Mouse (Mus musculus) limb, embryonic 11.5 days (tissue): ENCODE measurements at regions not wholly inside any gene's neighbourhood (a gene's known extent, or its start where the extent isn't known, plus 50 kb on each side); places are given as distances from the start of the nearest gene placed in this dataset.

Experiments
- ATAC-seq: fragments of 200-750 bp; cut with Nextera tagmentation; 2 replicates; pipeline ENCODE4 v1.8.0; 2017; ENCODE audit warnings: low read depth; ENCODE audit not compliant: insufficient number of reproducible peaks, low FRiP score, low TSS enrichment
- DNase-seq: peaks from one replicate; pipeline ENCODE4 v3.0.0-alpha.2; 2015; ENCODE audit warnings: low spot score
- H3K27ac ChIP-seq: fragments of 300-500 bp; sonication (generic); replicated peaks from 2 replicates; pipeline ENCODE4 v1.5.1; 2014; ENCODE audit warnings: low read depth, mild to moderate bottlenecking, low read length
- H3K27me3 ChIP-seq: fragments of 300-500 bp; sonication (generic); 2 replicates; pipeline ENCODE4 v1.6.1; 2014; ENCODE audit warnings: mild to moderate bottlenecking, low read length, mixed read lengths; ENCODE audit not compliant: control insufficient read depth, insufficient read depth
- H3K36me3 ChIP-seq: fragments of 300-500 bp; sonication (generic); 2 replicates; pipeline ENCODE4 v1.6.1; 2014; ENCODE audit warnings: mild to moderate bottlenecking, low read length, moderate library complexity, mixed read lengths; ENCODE audit not compliant: control insufficient read depth, insufficient read depth
- H3K4me1 ChIP-seq: fragments of 300-500 bp; sonication (generic); 2 replicates; pipeline ENCODE4 v1.6.1; 2014; ENCODE audit warnings: low read length, mixed read lengths; ENCODE audit not compliant: control insufficient read depth, insufficient read depth
- H3K4me2 ChIP-seq: fragments of 300-500 bp; sonication (generic); 2 replicates; pipeline ENCODE4 v1.6.1; 2014; ENCODE audit warnings: low read depth, mild to moderate bottlenecking, moderate library complexity; ENCODE audit not compliant: severe bottlenecking
- H3K4me3 ChIP-seq: fragments of 300-500 bp; sonication (generic); 2 replicates; pipeline ENCODE4 v1.5.1; 2014; ENCODE audit warnings: low read depth, low read length
- H3K9ac ChIP-seq: fragments of 300-500 bp; sonication (generic); 2 replicates; pipeline ENCODE4 v1.6.1; 2014; ENCODE audit warnings: mild to moderate bottlenecking, low read length
- H3K9me3 ChIP-seq: fragments of 300-500 bp; sonication (generic); 2 replicates; pipeline ENCODE4 v1.6.1; 2016; ENCODE audit warnings: low read length; ENCODE audit not compliant: control insufficient read depth
- WGBS: fragments of 180-500 bp; shearing (Covaris S2); extraction: QIAGEN DNeasy Blood & Tissue Kit; methylation state at CpG from one replicate; pipeline ENCODE4 v1.1.7; 2014; 5-methylcytosine and 5-hydroxymethylcytosine counted together

- H3K27me3 ChIP-seq, result no peaks in the 10 kb centered on the region
- no peak for ATAC-seq
- no peak overlapping the region for H3K9ac ChIP-seq
- no peak overlapping the region for H3K4me3 ChIP-seq
- H3K9me3 ChIP-seq, result no peaks in the 10 kb centered on the region
- no peak overlapping the region for H3K4me2 ChIP-seq
- no peak overlapping the region for H3K27ac ChIP-seq
- peaks cover 14% of the 10 kb centered on the region for H3K4me1 ChIP-seq
- no peak for DNase-seq
- WGBS, result 75% methylated on average over 11 of the region's 11 CpGs
- H3K36me3 ChIP-seq, result no peaks in the 10 kb centered on the region
Observed at GRCm38 (mm10) chr15:93706366-93706930, 110.8 kb upstream of the Prickle1 start.

DNA sequence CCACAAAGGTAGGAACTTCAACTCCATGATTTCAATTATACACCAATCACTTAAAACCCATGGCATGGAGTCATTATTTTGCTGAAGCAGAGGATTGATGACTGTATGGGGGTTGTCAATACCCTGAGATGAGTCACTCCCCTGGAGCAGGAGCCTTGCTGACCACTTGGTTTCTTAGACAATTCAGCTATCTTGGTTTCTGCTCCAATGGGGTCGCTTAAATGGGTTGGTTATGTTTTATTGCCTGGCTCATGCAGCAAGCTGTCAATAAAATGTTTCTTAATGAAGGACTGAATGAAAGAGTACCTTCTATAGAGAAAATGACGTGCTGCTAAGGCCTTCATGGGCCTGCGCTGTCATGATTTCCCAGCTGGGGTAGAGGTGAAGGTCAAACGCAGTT lies 110.0 kb upstream of the Prickle1 start:
- no peak overlapping the region for H3K4me2 ChIP-seq
- H3K27ac ChIP-seq, result no peak overlapping the region
- 67% methylated on average over 4 of the region's 4 CpGs for WGBS
- peaks cover 7% of the 10 kb centered on the region for H3K4me1 ChIP-seq
- H3K4me3 ChIP-seq, result no peak overlapping the region
- ATAC-seq (no peak), DNase-seq (no peak)
- H3K27me3 ChIP-seq, result no peaks in the 10 kb centered on the region
- no peak overlapping the region for H3K9ac ChIP-seq
- no peaks in the 10 kb centered on the region for H3K36me3 ChIP-seq
- no peaks in the 10 kb centered on the region for H3K9me3 ChIP-seq

- no peak for DNase-seq
- whole genome bisulfite sequencing, result 97% methylated on average over 1 of the region's 1 CpGs
- H3K9ac ChIP-seq, result no peak overlapping the region
Observed at GRCm38 (mm10) chr15:93705109-93705508, 109.4 kb upstream of the Prickle1 start.

GRCm38 (mm10) chr15:93701017-93701416 lies 105.3 kb upstream of the Prickle1 start:
- H3K36me3 ChIP-seq, result no peaks in the 10 kb centered on the region
- no peaks in the 10 kb centered on the region for H3K9me3 ChIP-seq
- H3K4me3 ChIP-seq, result no peak overlapping the region
- no peaks in the 10 kb centered on the region for H3K27me3 ChIP-seq
- ATAC-seq (no peak), DNase-seq (no peak)
- H3K4me1 ChIP-seq, result no peaks in the 10 kb centered on the region
- H3K9ac ChIP-seq, result no peak overlapping the region
- H3K4me2 ChIP-seq, result no peak overlapping the region
- 94% methylated on average over 10 of the region's 10 CpGs for WGBS
- H3K27ac ChIP-seq, result no peak overlapping the region

More at GRCm38 (mm10) chr15:93705109-93705508, 109.4 kb upstream of the Prickle1 start:
- no peak overlapping the region for H3K4me3 ChIP-seq
- H3K27me3 ChIP-seq, result no peaks in the 10 kb centered on the region
- no peak overlapping the region for H3K27ac ChIP-seq
- no peak overlapping the region for H3K4me2 ChIP-seq
- ATAC-seq, result no peak
- H3K4me1 ChIP-seq, result peaks cover 6% of the 10 kb centered on the region; the same call in 1 of the 2 replicates
- no peaks in the 10 kb centered on the region for H3K36me3 ChIP-seq
- H3K9me3 ChIP-seq, result no peaks in the 10 kb centered on the region

- Histone ChIP-seq H3K4me2 (no peak overlapping the region), H3K4me1 (no peaks in the 10 kb centered on the region), H3K9me3 (no peaks in the 10 kb centered on the region), H3K36me3 (no peaks in the 10 kb centered on the region), H3K9ac (no peak overlapping the region), H3K27me3 (no peaks in the 10 kb centered on the region), H3K27ac (no peak overlapping the region), H3K4me3 (no peak overlapping the region)
- no peak for ATAC-seq
- WGBS, result 39% methylated on average over 9 of the region's 9 CpGs
- no peak for DNase-seq
Observed at GRCm38 (mm10) chr15:93699971-93700370, 104.3 kb upstream of the Prickle1 start.

- Histone ChIP-seq H3K4me2 (no peak overlapping the region), H3K27me3 (no peaks in the 10 kb centered on the region), H3K9me3 (no peaks in the 10 kb centered on the region), H3K4me1 (no peaks in the 10 kb centered on the region), H3K36me3 (no peaks in the 10 kb centered on the region), H3K9ac (no peak overlapping the region), H3K27ac (no peak overlapping the region), H3K4me3 (no peak overlapping the region)
- 45% methylated on average over 10 of the region's 10 CpGs for WGBS
- DNase-seq, result no peak
- no peak for ATAC-seq
Observed at GRCm38 (mm10) chr15:93698182-93698822, 102.6 kb upstream of the Prickle1 start.

DNA sequence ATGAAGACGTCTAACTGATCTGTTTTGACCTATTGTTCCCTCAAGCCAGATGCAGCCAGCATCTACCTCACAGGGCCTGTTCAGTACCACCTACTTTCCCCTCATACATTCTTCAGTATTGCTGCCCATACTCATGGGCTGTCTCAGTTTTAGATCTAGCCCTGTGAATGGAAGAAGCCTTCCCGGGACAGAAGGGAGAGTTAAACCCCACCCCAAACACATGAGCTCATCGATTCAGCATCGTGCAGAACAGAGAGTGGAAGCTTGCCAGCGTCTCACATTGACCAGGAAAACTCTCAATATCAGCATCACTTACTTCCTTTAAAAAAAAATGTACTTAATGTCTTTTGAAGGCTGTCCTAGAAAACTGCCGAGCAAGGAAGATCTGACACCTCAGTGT lies 95.0 kb upstream of the Prickle1 start:
- no peak overlapping the region for H3K4me2 ChIP-seq
- no peak for DNase-seq

DNA sequence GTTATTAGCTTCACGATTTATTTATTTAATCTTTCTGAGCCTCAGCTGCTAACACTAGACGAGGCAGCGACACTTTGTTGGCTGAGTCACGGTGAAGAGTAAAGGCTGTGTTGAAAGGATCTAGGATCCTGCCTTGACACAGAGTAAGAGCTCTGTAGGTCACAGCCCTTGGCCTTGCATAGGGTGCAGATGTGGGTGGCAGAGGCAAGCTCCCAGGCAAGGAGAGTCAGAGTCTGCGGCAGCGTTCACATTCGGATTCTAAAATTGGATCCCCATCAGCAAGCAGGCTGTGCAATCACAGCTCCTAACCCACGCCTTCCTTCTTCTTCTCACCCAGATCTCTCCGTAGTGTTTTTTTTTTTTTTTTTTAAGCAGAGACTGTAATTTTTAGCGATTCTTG lies 94.3 kb upstream of the Prickle1 start:
- no peaks in the 10 kb centered on the region for H3K36me3 ChIP-seq
- H3K27me3 ChIP-seq, result no peaks in the 10 kb centered on the region
- H3K4me3 ChIP-seq, result no peak overlapping the region
- H3K9ac ChIP-seq, result no peak overlapping the region
- no peak for ATAC-seq
- H3K4me2 ChIP-seq, result no peak overlapping the region
- WGBS, result 90% methylated on average over 10 of the region's 10 CpGs
- H3K9me3 ChIP-seq, result no peaks in the 10 kb centered on the region
- no peaks in the 10 kb centered on the region for H3K4me1 ChIP-seq
- no peak overlapping the region for H3K27ac ChIP-seq
- no peak for DNase-seq

More for the DNA sequence above, 95.0 kb upstream of the Prickle1 start:
- H3K36me3 ChIP-seq, result no peaks in the 10 kb centered on the region
- 81% methylated on average over 6 of the region's 6 CpGs for WGBS
- no peaks in the 10 kb centered on the region for H3K4me1 ChIP-seq
- H3K27ac ChIP-seq, result no peak overlapping the region
- no peak for ATAC-seq
- H3K9ac ChIP-seq, result no peak overlapping the region
- no peak overlapping the region for H3K4me3 ChIP-seq
- H3K9me3 ChIP-seq, result no peaks in the 10 kb centered on the region
- no peaks in the 10 kb centered on the region for H3K27me3 ChIP-seq

DNA sequence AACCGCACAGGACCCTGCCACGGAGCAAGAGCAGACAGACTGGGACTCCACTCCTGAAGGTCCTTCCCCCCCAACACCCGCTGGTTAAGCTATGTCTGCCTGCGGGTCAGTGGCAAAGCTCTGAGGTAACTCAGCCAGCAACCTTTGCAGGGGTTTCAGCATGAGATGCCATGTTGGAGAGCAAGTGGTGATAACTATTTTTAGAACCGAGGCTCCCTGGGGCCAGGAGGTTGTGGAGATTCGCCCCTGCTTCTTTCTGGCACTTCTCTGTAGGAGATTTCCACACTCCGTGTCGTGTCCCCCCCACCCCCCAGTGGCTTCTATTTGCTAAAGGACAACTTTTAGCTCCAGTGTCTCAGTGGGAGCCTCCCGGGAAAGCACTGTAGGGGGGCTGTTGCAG lies 90.7 kb upstream of the Prickle1 start:
- Histone ChIP-seq H3K27me3 (no peaks in the 10 kb centered on the region), H3K9ac (no peak overlapping the region), H3K4me2 (no peak overlapping the region), H3K36me3 (no peaks in the 10 kb centered on the region), H3K4me1 (no peaks in the 10 kb centered on the region), H3K4me3 (no peak overlapping the region), H3K27ac (no peak overlapping the region), H3K9me3 (no peaks in the 10 kb centered on the region)
- DNase-seq (no peak), ATAC-seq (no peak)
- 53% methylated on average over 9 of the region's 9 CpGs for WGBS
